Mouse (Mus musculus) thymus, adult 2 months (tissue): ENCODE results near the gene Igfbp6. TPM values are rescaled to one million over a fixed set of nuclear protein-coding genes. Genes with fewer than 3 reads are reported as not detected.

Experiments used
- DNase-seq: peaks from one replicate; pipeline ENCODE4 v3.0.0; 2021
- H3K27ac ChIP-seq: fragments of 200-500 bp; 2 replicates; pipeline ENCODE4 v1.5.1; 2012; ENCODE audit warnings: low read length, control low read depth; ENCODE audit not compliant: control insufficient read depth, insufficient read depth
- H3K27me3 ChIP-seq: fragments of 200-500 bp; 2 replicates; pipeline ENCODE4 v1.6.1; 2012; ENCODE audit warnings: mild to moderate bottlenecking, low read length, moderate library complexity, mixed read lengths; ENCODE audit not compliant: control insufficient read depth, insufficient read depth
- H3K36me3 ChIP-seq: fragments of 200-500 bp; 2 replicates; pipeline ENCODE4 v1.6.1; 2012; ENCODE audit warnings: mild to moderate bottlenecking, low read length, moderate library complexity; ENCODE audit not compliant: control insufficient read depth, insufficient read depth
- H3K4me1 ChIP-seq: fragments of 200-500 bp; replicated peaks from 2 replicates; pipeline ENCODE4 v1.6.1; 2012; ENCODE audit warnings: low read length; ENCODE audit not compliant: control insufficient read depth, insufficient read depth
- H3K4me3 ChIP-seq: fragments of 200-500 bp; 2 replicates; pipeline ENCODE4 v1.5.1; 2012; ENCODE audit warnings: mild to moderate bottlenecking, low read length, control low read depth, moderate library complexity; ENCODE audit not compliant: control insufficient read depth, insufficient read depth
- CTCF ChIP-seq: fragments of 200-500 bp; IDR thresholded peaks from 2 replicates; pipeline ENCODE4 v1.5.1; 2012; ENCODE audit warnings: mild to moderate bottlenecking, control low read depth, low read length, moderate library complexity, borderline replicate concordance; ENCODE audit not compliant: control insufficient read depth, poor library complexity, insufficient read depth; ENCODE audit errors: extremely low read depth
- POLR2A ChIP-seq: fragments of 200-500 bp; IDR thresholded peaks from 2 replicates; pipeline ENCODE4 v1.6.1; 2012; ENCODE audit warnings: mild to moderate bottlenecking, low read length, control low read depth, moderate library complexity; ENCODE audit not compliant: control insufficient read depth, poor library complexity, insufficient read depth; ENCODE audit errors: extremely low read depth
- WGBS: fragments of 180-500 bp; shearing (Covaris S2); methylation state at CpG from one replicate; pipeline ENCODE4 v1.1.7; 2018; 5-methylcytosine and 5-hydroxymethylcytosine counted together
- polyA plus RNA-seq: library from polyadenylated mRNA; depleted of rRNA; stranded (reverse); fragments of >200 nt; gene quantifications from 2 replicates; pipeline ENCODE4 v1.2.3, GENCODE M21; 2012; rRNA removed

The Igfbp6 gene
- polyA plus RNA-seq, 1 experiment: 30.2 TPM

DNA sequence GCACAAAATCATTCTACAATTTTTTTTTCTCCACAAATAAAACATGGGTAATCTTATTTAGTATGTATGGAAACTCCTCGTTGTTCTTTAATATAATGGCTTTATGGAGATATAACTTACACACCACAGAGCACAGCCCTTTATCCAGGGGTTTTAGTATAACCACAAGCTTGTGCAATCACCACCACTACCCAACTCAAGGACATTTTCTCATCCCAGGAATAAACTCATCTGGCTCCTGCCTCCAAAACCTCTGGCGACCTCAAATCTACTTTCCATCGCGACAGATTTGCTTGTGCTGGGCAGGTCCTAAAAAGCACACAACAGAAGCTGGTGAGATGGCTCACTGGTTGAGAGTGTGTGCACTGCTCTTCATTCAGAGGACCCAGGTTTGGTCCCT lies 49.5 kb downstream of the Igfbp6 start:
- no peaks in the 10 kb centered on the region for H3K36me3 ChIP-seq
- TF ChIP-seq POLR2A (no peak), CTCF (no peak)
- H3K27me3 ChIP-seq: no peaks in the 10 kb centered on the region

DNA sequence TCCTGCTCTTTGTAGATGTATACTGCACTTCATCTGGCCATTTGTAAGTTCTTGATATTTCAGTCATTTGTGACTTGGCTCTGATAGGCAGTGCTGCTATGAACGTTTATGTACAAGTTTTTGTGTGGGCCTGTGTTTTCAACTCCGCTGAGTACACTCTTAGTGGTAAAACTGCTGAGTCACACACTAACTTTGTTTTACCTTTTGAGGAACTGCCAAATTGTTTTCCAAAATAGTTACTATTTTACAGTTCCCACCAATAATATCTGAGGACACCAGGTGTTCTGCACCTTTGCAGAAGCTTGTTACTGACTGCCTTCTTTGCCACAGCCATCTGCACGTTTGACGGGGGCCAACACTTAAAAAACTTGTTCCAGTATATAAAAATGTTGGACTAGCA lies 50.3 kb downstream of the Igfbp6 start:
- Histone ChIP-seq H3K27ac (no peak overlapping the region), H3K36me3 (no peaks in the 10 kb centered on the region), H3K4me1 (no peaks in the 10 kb centered on the region), H3K27me3 (no peaks in the 10 kb centered on the region), H3K4me3 (no peak overlapping the region)
- TF ChIP-seq POLR2A: no peak
- no peak for TF ChIP-seq CTCF
- no peak for DNase-seq
- WGBS: 29% methylated on average over 4 of the region's 4 CpGs

More for the DNA sequence above, 49.5 kb downstream of the Igfbp6 start:
- 95% methylated on average over 4 of the region's 4 CpGs for WGBS
- no peaks in the 10 kb centered on the region for H3K4me1 ChIP-seq
- H3K4me3 ChIP-seq: no peak overlapping the region
- no peak for DNase-seq
- no peak overlapping the region for H3K27ac ChIP-seq

DNA sequence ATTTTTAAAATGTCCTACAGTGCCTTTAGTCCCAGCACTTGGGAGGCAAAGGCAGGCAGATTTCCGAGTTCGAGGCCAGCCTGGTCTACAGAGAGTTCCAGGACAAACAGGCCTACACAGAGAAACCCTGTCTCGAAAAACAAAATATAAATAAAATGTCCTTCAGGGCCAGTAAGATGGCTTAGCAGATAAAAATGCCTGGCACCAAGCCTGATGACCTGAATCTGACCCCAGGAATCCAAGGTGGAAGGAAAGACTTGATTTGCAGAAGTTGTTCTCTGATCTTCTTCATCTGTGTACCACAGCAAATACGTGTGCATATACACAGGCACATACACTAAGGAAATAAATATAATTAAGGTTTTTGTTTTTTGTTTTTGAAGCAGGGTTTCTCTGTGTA lies 51.2 kb downstream of the Igfbp6 start:
- WGBS: 90% methylated on average over 4 of the region's 4 CpGs
- DNase-seq: no peak
- TF ChIP-seq POLR2A: no peak
- H3K36me3 ChIP-seq: no peaks in the 10 kb centered on the region
- H3K27me3 ChIP-seq: no peaks in the 10 kb centered on the region
- no peaks in the 10 kb centered on the region for H3K4me1 ChIP-seq
- no peak overlapping the region for H3K27ac ChIP-seq
- no peak overlapping the region for H3K4me3 ChIP-seq

DNA sequence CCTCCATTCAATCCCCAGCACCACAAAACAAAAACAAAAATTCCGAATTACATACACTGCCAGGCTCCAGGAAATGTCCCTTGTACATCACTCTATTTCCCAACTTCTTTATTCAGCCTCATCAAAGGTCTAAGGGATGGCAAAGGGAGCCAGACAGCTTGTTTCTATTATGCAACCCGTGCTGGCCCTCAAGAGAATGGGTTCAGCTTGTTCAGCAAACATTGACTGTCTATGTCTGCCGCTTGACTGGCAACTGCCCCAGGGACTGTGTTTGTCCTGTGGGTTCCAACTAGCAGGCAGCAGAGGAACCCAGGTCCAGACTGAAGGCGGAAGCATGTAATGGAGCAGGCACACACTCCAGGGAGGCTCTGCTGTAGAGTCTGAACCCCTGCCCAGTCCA lies 54.7 kb downstream of the Igfbp6 start:
- peaks cover 3% of the 10 kb centered on the region for H3K4me1 ChIP-seq
- no peak overlapping the region for H3K4me3 ChIP-seq
- DNase-seq: no peak
- 92% methylated on average over 4 of the region's 4 CpGs for WGBS
- no peaks in the 10 kb centered on the region for H3K27me3 ChIP-seq
- H3K27ac ChIP-seq: no peak overlapping the region
- no peaks in the 10 kb centered on the region for H3K36me3 ChIP-seq
- TF ChIP-seq CTCF (no peak), POLR2A (no peak)

Other genes starting within 250 kb of the Igfbp6 start
- 1.1 TPM in 2 replicates for gene Krt4, start 219.6 kb upstream of the Igfbp6 start, polyA plus RNA-seq
- gene Krt79, start 204.0 kb upstream of the Igfbp6 start, polyA plus RNA-seq: 1.7 and 1.8 TPM in 2 replicates
- 0.82 and 0.94 TPM in 2 replicates for gene Krt78, start 190.1 kb upstream of the Igfbp6 start, polyA plus RNA-seq
- 220 and 270 TPM in 2 replicates for gene Krt8, start 139.9 kb upstream of the Igfbp6 start, polyA plus RNA-seq
- gene Krt18, start 116.2 kb upstream of the Igfbp6 start, polyA plus RNA-seq: 197 and 219 TPM in 2 replicates
- gene Eif4b, start 70.6 kb upstream of the Igfbp6 start, polyA plus RNA-seq: 99.3 and 108 TPM in 2 replicates
- 15.9 and 26.4 TPM in 2 replicates for gene Tns2, start 43.9 kb upstream of the Igfbp6 start, polyA plus RNA-seq
- 40.8 and 43.1 TPM in 2 replicates for gene Spryd3, start 8.1 kb upstream of the Igfbp6 start, polyA plus RNA-seq
- 3.8 and 4.1 TPM in 2 replicates for gene Soat2, start 6.2 kb downstream of the Igfbp6 start, polyA plus RNA-seq
- gene Zfp740, start 58.9 kb downstream of the Igfbp6 start, polyA plus RNA-seq: 69.6 and 71.9 TPM in 2 replicates
- 77.6 and 82.1 TPM in 2 replicates for gene Csad, start 60.4 kb downstream of the Igfbp6 start, polyA plus RNA-seq
- 72.6 and 82.8 TPM in 2 replicates for gene Itgb7, start 87.6 kb downstream of the Igfbp6 start, polyA plus RNA-seq
- gene Rarg, start 113.2 kb downstream of the Igfbp6 start, polyA plus RNA-seq: 18.9 and 23.7 TPM in 2 replicates
- 0.30 and 0.31 TPM in 2 replicates for gene Gm9918, start 126.2 kb downstream of the Igfbp6 start, polyA plus RNA-seq
- gene Mfsd5, start 135.1 kb downstream of the Igfbp6 start, polyA plus RNA-seq: 87.9 and 92.5 TPM in 2 replicates
- gene Espl1, start 151.9 kb downstream of the Igfbp6 start, polyA plus RNA-seq: 51.5 and 55.6 TPM in 2 replicates
- gene Pfdn5, start 181.8 kb downstream of the Igfbp6 start, polyA plus RNA-seq: 76.0 and 93.2 TPM in 2 replicates
- 104 and 105 TPM in 2 replicates for gene Myg1, start 187.3 kb downstream of the Igfbp6 start, polyA plus RNA-seq
- 106 and 107 TPM in 2 replicates for gene Aaas, start 206.4 kb downstream of the Igfbp6 start, polyA plus RNA-seq
- 0.13 and 0.23 TPM in 2 replicates for gene Sp7, start 222.8 kb downstream of the Igfbp6 start, polyA plus RNA-seq